Mouse (Mus musculus): ENCODE results near the gene Zfp638. TPM values are rescaled to one million over a fixed set of nuclear protein-coding genes. Genes with fewer than 3 reads are reported as not detected.
"Not testable (repeated sequence)": the region's sequence is repeated elsewhere in the genome, so short reads cannot be mapped to it uniquely, and the experiment has no call there.

The Zfp638 gene
- total RNA-seq, 2 experiments from 2014 or later: 57.2 to 73.8 TPM

DNA sequence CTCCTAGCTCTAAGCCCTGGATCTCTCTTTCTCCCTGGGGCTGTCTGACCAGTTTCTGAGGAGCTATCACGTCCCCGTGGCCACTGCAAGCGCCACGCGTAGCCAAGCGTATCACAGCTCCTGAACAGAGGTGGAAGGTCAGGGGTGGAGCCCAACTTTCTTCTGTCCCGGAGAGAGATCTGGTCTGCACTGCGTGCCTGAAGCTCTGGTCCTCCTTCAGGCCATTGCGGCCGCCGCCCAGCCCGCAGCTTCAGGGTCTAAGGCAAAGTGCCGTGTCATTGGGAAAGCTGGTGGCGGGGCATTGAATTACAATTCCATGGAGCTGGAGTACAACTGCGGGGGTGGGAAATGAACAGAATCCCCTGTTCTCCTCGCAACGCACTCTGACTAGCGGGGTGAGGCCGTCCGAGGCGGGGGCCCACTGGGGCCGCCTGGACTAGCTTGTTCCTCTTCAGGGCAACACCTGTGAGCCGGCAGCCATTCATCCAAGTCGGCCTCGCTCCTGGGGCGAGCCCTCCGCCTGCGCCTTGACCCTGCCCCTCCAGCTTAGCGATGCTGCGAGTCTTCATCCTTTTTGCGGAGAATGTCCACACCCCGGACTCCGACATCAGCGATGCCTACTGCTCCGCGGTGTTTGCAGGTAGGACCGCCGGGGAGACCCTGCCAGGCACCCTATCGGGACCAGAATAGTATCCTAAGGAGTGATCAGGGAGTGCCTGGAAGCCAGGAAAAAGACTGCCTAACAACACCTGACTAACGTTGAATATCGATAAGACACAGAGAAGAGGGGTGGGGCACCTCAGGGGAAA, 141.7 kb downstream of the Zfp638 start, which contains the start of gene Dysf:
TSS of gene Dysf (plus strand) at position 228 of the 809 bp plus-strand sequence.
- intact Hi-C loops (cut with DNase I): no loop called here
- DNase-seq: peak; percentile 48 to 66

DNA sequence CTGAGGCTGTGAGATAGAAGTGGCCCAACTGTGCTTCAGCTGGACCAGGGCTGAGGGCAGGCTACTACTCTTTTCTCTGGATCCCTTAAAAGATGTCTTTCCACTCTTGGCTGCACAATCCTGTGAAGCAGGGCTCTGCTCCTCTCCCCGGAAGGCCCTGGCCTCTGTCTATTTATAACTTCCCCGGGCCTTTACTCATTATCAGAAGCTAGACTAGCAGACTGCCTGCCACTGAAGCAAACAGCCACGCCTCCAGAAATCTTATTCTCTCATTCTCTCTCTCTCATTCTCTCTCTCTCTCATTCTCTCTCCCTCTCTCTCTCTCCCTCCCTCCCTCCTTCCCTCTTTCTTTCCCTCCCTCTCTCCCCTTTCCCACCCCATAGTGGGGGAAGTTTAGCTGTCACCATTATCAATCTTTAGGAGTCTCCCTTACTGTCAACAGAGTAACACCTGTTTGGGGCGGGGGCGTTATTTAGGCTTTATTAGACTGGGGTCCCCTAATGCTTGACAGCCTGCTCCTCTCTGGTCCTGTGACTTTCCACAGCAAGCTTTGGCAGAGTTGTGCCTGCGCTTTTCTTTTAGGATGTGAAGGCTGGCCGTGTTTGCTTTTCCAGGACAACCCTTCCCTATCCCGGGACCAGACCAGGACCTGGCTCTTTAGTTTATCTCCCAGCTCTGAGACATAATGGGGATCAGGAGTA, 142.4 kb downstream of the Zfp638 start:
- intact Hi-C loops (cut with DNase I): no loop called here
- peak in 1 of 2 experiments; percentile 50 for DNase-seq

DNA sequence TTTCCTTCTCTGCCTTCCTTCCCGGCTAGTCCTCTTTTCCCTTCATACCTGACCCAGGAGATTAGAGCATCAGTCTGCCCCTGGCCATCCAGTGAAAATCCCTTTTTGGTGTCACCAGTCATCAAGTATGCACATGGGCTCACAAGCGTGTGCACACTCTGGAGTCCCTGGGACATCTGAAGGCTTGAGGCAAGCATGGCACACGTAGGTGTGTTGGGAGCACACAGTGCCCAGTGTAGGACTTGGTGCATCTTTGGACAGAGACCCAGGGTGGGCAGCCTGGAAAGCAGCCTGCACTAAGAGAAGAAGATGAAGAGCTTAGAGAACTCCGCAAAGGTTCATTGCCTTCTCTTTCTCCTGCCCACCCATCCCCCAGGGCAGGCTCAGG, 143.0 kb downstream of the Zfp638 start:
- DNase-seq: no peak
- intact Hi-C loops (cut with DNase I): no loop called here

DNA sequence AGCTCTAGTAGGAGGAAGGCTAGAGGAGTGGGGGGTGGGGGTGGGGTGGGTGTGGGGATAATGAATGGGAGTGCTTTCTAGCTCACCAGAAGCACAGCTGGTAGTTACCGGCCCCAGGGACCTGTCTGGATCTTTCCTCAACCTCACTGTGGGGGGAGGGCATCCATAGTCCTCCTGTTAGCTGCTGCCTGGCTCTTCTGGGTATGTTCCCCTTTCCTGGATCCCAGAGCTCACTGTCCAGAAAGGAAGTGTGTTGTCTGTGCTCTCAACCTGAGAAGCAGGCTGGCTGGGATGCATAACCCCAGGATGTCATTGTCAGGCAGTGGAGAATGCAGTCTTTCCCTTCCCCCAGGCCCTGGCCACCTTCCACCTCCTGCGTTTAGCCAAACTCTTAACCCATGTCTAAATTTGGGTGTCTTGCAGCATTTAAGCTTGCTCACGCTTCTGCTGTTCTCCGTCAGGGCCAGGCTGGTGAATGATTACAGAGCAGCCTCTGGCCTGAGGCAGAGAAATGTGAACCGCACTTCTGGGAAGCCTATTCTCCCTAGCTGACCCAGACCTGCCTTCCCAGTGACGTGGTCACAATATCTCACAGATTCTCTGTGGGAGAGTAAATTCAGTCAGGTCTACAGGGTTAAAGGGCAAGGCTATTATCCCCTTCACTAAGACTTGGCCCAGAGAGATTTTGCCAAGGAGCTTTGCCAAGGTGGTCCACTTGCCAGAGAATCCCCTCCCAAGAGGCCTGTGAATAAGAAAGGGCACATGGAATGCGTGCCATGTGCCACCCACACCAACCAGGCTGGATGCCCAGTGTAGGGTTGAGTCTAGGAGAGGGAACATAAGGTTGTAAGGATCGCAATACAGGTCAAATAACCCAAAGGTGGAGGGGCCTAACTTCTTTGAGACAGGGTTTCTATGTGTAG, 143.7 kb downstream of the Zfp638 start:
- peak; percentile 69 to 87 for DNase-seq
- intact Hi-C loops (cut with DNase I): no loop called here

DNA sequence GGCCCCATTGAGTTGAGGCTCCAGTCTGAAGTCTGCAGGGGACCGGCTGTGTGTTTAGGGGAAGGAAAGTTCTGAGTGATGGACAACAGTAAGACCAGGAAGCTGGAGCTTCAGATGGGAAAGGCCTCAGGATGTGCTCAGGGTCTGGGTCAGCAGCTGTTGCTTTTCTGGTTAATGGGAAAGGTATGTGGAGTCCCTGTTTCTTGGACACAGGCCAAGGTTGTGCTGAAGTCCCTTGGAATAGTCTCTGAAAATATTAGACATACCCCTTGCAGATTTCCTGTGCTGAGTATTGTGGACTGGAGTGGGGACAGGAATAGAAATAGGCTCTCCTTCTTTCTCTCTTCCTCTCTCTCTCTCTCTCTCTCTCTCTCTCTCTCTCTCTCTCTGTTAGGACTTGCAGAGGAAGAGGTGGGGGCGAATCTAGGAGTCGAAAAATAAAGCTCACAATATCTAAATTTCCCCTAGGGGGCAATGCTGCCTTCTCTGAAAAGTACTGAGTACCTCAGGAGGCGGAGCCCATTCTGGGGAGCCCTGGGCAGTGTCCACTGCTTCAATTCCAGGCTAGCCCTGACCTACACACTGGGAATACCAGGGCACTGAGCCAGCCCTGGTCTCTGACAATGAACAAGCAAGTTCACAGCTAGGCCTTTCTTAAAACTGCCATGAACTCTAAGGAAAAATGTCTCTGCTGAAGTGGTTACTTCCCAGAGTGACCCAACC, 148.2 kb downstream of the Zfp638 start:
- peak; percentile 59 to 77 for DNase-seq
- intact Hi-C loops (cut with DNase I): loop anchor here (1.0 kb wide), 1 partner anchor 46 kb away; no protein-coding TSS in a partner anchor

DNA sequence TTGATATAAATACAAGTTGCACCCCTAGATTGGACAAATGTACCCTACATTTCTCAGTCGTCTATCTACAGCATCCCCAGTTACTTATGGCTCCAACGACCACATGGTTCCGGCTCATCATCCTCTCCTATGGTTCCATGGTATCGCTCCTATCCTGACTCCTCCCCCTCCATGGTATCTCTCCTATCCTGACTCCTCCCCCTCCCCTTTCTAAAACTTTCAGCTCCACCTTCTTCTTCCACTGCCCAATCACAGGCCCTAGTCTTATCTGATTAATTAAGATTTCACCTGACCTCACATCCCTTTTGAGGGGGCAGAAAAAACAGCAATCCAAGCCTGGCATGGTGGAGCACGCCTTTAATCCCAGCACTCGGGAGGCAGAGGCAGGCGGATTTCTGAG, 149.9 kb downstream of the Zfp638 start:
- intact Hi-C loops (cut with DNase I): no loop called here
- DNase-seq: no peak

DNA sequence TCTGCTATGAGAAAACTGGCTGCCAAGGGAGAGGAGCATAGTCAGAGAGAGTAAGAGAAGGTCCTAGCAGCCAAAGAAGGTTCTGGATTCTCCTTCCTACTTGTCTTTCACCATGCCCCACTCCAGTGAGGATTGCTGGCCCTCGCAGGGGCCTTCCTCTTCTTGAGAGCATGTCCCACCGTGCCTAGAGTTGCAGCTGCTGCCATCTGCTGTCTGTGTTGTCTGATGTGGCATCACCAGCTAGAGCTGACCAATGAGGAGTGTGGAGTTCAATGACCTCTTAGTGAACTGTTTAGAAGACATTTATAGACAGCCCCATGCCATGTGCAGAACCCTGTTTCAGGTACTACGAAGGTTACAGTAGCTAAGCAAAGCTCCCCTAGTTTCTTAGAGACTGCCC, 150.5 kb downstream of the Zfp638 start:
- intact Hi-C loops (cut with DNase I): no loop called here
- DNase-seq: no peak

DNA sequence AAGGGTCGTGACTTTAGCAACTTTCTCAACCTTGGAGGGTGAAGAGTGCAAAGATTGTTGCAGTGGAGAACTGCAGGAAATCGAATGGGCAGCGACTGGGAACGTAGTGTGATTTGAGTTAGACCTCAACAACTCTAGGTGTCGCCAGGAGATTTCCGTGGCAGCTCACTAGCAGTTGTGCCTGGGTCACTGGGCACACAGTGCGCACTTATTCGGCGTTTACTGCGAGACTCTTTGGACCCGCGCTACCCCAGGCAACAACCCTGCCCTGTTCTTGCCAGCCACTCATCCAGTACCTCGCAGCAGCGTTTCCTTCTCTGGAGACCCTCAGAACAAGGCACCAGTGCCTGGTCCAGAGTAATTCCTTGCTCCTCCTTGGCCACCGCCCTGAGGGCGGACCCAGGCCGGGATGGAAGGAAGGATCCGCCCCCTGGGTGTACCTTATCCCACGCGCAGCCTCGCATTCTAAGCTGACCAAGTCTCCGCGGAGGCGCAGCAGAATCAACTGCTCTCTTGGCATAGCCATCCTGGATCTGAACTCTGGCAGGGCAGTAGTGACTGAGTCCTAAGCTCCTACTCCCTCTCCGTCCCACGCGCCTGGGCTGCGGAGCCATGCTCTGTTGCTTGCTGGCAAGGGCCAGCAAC, 152.1 kb downstream of the Zfp638 start:
- peak; percentile 66 to 68 for DNase-seq
- intact Hi-C loops (cut with DNase I): loop anchor here (1.0 kb wide), 1 partner anchor 42 kb away; no protein-coding TSS in a partner anchor

DNA sequence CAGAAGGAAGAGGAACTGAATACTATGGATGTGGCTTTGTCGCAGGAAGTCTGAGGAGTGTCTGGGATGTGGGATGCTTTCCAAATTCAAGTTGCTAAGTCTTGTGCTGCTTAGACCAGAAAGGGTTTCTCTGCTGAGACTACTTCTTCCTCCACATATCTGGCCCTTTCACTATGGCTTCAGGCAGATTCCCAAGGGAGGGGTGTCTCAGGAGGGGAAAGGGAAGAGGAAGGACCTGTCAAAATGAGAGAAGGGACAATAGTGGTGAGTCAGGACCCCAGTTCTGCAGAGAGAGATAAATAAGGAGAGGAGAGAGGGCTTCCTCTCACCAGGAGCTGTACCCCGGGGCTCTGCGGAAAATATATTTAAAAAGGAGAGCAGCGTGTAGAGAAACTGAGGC, 153.1 kb downstream of the Zfp638 start:
- DNase-seq: no peak
- intact Hi-C loops (cut with DNase I): no loop called here

DNA sequence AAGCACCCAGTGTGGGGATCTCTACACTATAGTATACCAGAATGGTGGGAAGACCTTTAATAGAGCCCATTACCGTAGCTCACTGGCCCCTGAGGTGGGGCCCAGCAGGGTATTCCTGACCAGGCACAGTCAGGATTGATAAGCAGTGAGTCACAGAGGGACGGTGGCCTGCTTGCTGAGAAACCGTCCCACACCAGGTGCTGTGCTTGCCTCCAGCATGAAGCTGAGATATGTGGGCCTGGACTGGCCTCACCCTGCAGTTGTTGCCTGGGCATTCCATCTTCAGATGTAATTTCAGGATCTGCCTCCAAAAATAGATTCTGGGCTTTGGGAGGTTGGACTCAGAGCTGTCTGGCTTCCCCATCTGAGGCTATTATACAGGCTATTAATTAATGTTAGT, 155.1 kb downstream of the Zfp638 start:
- DNase-seq: no peak
- intact Hi-C loops (cut with DNase I): no loop called here

DNA sequence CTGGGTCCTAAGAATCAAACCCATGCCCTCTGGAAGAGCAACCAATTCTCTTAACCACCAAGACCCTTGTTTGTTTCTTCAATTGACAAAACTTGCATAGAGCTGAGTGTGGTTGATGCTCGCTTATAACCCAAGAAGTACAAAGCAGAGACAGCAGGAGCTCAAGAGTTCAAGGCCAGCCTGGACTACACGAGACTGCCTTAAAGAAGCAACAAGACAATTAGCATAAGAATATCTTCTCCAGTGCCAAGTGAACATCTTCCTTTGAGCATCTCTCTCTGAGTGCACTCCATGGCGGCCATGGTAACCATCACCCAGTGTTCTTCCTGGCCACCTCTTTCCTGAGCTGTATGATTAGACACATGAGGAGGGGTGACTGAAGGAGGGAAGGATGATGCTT, 158.7 kb downstream of the Zfp638 start:
- DNase-seq: no peak
- intact Hi-C loops (cut with DNase I): no loop called here

DNA sequence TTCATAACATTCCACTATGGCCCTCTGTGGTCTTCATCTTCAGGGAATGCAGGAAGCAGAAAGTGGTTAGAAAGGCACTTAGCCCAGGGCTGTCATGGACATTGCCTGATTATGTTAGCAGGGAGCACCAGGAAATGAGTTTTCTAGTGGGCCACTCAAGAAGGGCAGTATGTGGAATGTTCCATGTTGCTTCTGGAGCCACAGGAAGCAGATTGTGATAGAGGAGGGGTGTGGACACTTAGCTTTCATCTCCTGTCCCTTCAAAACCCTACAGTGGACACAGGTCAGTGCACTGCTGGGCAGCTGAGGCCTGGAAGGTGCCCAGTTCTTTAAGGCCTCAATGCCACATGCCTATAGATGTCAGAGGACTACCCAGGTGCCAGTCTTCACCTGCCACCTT, 161.9 kb downstream of the Zfp638 start:
- intact Hi-C loops (cut with DNase I): no loop called here
- DNase-seq: no peak

DNA sequence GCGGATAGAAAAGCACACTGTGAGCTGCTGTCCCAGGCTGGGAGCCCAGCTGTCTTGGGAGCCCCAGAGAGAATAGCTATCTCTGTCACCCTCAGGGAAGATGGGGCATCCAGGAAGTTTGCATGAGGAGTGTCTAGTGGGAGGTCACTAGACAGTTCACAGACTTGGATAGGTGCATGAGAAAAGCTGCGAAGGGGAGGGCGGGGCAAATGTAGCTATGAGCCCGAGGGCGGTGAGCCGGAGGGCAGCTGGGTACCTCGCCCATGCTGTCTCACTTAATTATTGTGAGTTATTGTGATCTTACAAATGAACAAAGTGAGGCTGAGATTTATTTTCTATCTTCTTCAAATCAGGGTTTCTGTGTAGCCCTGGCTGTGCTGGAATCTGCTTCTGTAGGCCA, 162.9 kb downstream of the Zfp638 start:
- DNase-seq: no peak
- intact Hi-C loops (cut with DNase I): no loop called here

DNA sequence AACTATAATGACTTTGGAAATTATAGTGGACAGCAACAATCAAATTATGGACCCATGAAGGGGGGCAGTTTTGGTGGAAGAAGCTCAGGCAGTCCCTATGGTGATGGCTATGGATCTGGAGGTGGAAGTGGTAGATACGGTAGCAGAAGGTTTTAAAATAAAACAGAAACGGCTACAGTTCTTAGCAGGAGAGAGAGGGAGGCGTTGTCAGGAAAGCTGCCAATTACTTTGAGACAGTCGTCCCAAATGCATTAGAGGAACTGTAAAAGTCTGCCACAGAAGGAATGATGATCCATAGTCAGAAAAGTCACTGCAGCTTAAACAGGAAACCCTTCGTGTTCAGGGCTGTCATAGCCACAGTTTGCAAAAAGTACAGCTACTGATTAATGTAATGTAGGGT, 165.6 kb downstream of the Zfp638 start:
- intact Hi-C loops (cut with DNase I): not testable (repeated sequence)

More for the DNA sequence above, 165.6 kb downstream of the Zfp638 start:
- DNase-seq: not testable (repeated sequence)

Other genes starting within 250 kb of the Zfp638 start
- not detected for gene Clec4f, start 210.9 kb upstream of the Zfp638 start, total RNA-seq (2021)
- gene Cd207, start 189.3 kb upstream of the Zfp638 start, total RNA-seq (2021): under 1 TPM; 0.37 to 0.76 TPM
- not detected for gene Vax2, start 155.8 kb upstream of the Zfp638 start, total RNA-seq (2021)
- gene Atp6v1b1, start 124.1 kb upstream of the Zfp638 start, total RNA-seq (2021): under 1 TPM in 1 of 2 experiments, not detected in 1; 0.60 TPM
- gene Ankrd53, start 104.5 kb upstream of the Zfp638 start, total RNA-seq (2021): not detected
- 10 to 100 TPM; 71.0 to 79.6 TPM for gene Tex261, start 91.3 kb upstream of the Zfp638 start, total RNA-seq (2021)
- gene Nagk, start 72.1 kb upstream of the Zfp638 start, total RNA-seq (2021): 10 to 100 TPM; 18.5 to 18.7 TPM
- 10 to 100 TPM; 23.2 to 27.9 TPM for gene Paip2b, start 35.4 kb upstream of the Zfp638 start, total RNA-seq (2021)
- gene Dysf, start 141.5 kb downstream of the Zfp638 start, total RNA-seq (2021): 100 to 1,000 TPM; 115 to 119 TPM